Mouse (Mus musculus) ES-E14 (cell line): ENCODE measurements around the gene Hlcs.

Experiments
- HCFC1 ChIP-seq: IDR thresholded peaks from 2 replicates; pipeline ENCODE4 v1.6.1; 2012; ENCODE audit warnings: low read length, inconsistent platforms, borderline replicate concordance; ENCODE audit not compliant: insufficient read depth
- MAFK ChIP-seq: IDR thresholded peaks from 2 replicates; pipeline ENCODE4 v1.6.1; 2014; ENCODE audit warnings: mild to moderate bottlenecking, low read depth, low read length, inconsistent platforms; ENCODE audit not compliant: insufficient read depth
- ZC3H11A ChIP-seq: IDR thresholded peaks from 2 replicates; pipeline ENCODE4 v1.6.1; 2012; ENCODE audit warnings: low read depth, mild to moderate bottlenecking, inconsistent platforms, low read length, borderline replicate concordance
- ZNF384 ChIP-seq: IDR thresholded peaks from 2 replicates; pipeline ENCODE4 v1.6.1; 2012; ENCODE audit warnings: low read depth, low read length, inconsistent platforms

GRCm38 (mm10) chr16:94143325-94143724, 170.0 kb downstream of the Hlcs start:
- no peak for TF ChIP-seq HCFC1
- TF ChIP-seq ZC3H11A = no peak
- TF ChIP-seq ZNF384 = no peak
- TF ChIP-seq MAFK = no peak
